Mouse (Mus musculus) embryonic facial prominence, embryonic 11.5 days (tissue): ENCODE data around the gene Tfb1m. TPM values are rescaled to one million over a fixed set of nuclear protein-coding genes. Genes with fewer than 3 reads are reported as not detected.

ENCODE experiments used
- ATAC-seq: fragments of 200-750 bp; cut with Nextera tagmentation; replicated peaks from 2 replicates; pipeline ENCODE4 v1.8.0; 2017; ENCODE audit warnings: low read depth; ENCODE audit not compliant: insufficient number of reproducible peaks, low FRiP score, low TSS enrichment
- DNase-seq: peaks from one replicate; pipeline ENCODE4 v3.0.0-alpha.2; 2015; ENCODE audit warnings: low spot score
- H3K27ac ChIP-seq: fragments of 300-500 bp; sonication (generic); replicated peaks from 2 replicates; pipeline ENCODE4 v1.5.1; 2014; ENCODE audit warnings: mild to moderate bottlenecking, low read depth, low read length, control low read depth
- H3K27me3 ChIP-seq: fragments of 300-500 bp; sonication (generic); 2 replicates; pipeline ENCODE4 v1.6.1; 2014; ENCODE audit warnings: mild to moderate bottlenecking, low read length, moderate library complexity, mixed read lengths; ENCODE audit not compliant: control insufficient read depth, insufficient read depth
- H3K36me3 ChIP-seq: fragments of 300-500 bp; sonication (generic); replicated peaks from 2 replicates; pipeline ENCODE4 v1.6.1; 2014; ENCODE audit warnings: low read depth, mild to moderate bottlenecking, low read length, moderate library complexity, mixed read lengths; ENCODE audit not compliant: control insufficient read depth, insufficient read depth
- H3K4me1 ChIP-seq: fragments of 300-500 bp; sonication (generic); 2 replicates; pipeline ENCODE4 v1.6.1; 2014; ENCODE audit warnings: low read length, mixed read lengths; ENCODE audit not compliant: control insufficient read depth, insufficient read depth
- H3K4me2 ChIP-seq: fragments of 300-500 bp; sonication (generic); 2 replicates; pipeline ENCODE4 v1.6.1; 2014; ENCODE audit warnings: low read depth, mild to moderate bottlenecking, control low read depth, low read length, moderate library complexity
- H3K4me3 ChIP-seq: fragments of 300-500 bp; sonication (generic); 2 replicates; pipeline ENCODE4 v1.5.1; 2014; ENCODE audit warnings: low read depth, low read length, control low read depth
- H3K9ac ChIP-seq: fragments of 300-500 bp; sonication (generic); replicated peaks from 2 replicates; pipeline ENCODE4 v1.6.1; 2014; ENCODE audit warnings: mild to moderate bottlenecking, control low read depth, low read length
- H3K9me3 ChIP-seq: fragments of 300-500 bp; sonication (generic); replicated peaks from 2 replicates; pipeline ENCODE4 v1.6.1; 2016; ENCODE audit warnings: mild to moderate bottlenecking, low read length, inconsistent platforms, mixed read lengths; ENCODE audit not compliant: control insufficient read depth
- WGBS: fragments of 180-500 bp; shearing (Covaris S2); extraction: QIAGEN DNeasy Blood & Tissue Kit; methylation state at CpG from one replicate; pipeline ENCODE4 v1.1.7; 2014; 5-methylcytosine and 5-hydroxymethylcytosine counted together
- polyA plus RNA-seq: library from polyadenylated mRNA; unstranded; fragments of >200 nt; fragmentation: Nextera tagmentation; extraction: Ambion mirVana; gene quantifications from 2 replicates; pipeline ENCODE4 v1.2.1, GENCODE M21; 2014

Gene Tfb1m
- polyA plus RNA-seq, 1 experiment from 2014 or later = 25.9 TPM

GRCm38 (mm10) chr17:3530549-3530948 lies 27.0 kb downstream of the Tfb1m start:
- Histone ChIP-seq H3K4me1 (no peaks in the 10 kb centered on the region), H3K9me3 (no peaks in the 10 kb centered on the region), H3K36me3 (no peaks in the 10 kb centered on the region), H3K4me3 (no peak overlapping the region), H3K4me2 (no peak overlapping the region), H3K27ac (no peak overlapping the region), H3K27me3 (no peaks in the 10 kb centered on the region), H3K9ac (no peak overlapping the region)
- WGBS = 71% methylated on average over 7 of the region's 7 CpGs
- no peak for DNase-seq
- no peak for ATAC-seq

GRCm38 (mm10) chr17:3529523-3529922 lies 28.1 kb downstream of the Tfb1m start:
- no peak overlapping the region for H3K4me3 ChIP-seq
- no peaks in the 10 kb centered on the region for H3K27me3 ChIP-seq
- 70% methylated on average over 3 of the region's 3 CpGs for WGBS
- no peak overlapping the region for H3K9ac ChIP-seq
- no peaks in the 10 kb centered on the region for H3K9me3 ChIP-seq
- H3K27ac ChIP-seq = no peak overlapping the region
- no peak for ATAC-seq
- no peak for DNase-seq
- no peaks in the 10 kb centered on the region for H3K4me1 ChIP-seq
- H3K36me3 ChIP-seq = no peaks in the 10 kb centered on the region
- H3K4me2 ChIP-seq = no peak overlapping the region

GRCm38 (mm10) chr17:3527841-3528471 lies 29.6 kb downstream of the Tfb1m start:
- Histone ChIP-seq H3K36me3 (no peaks in the 10 kb centered on the region), H3K9me3 (no peaks in the 10 kb centered on the region), H3K27me3 (no peaks in the 10 kb centered on the region), H3K4me2 (no peak overlapping the region), H3K27ac (no peak overlapping the region), H3K4me3 (no peak overlapping the region), H3K4me1 (no peaks in the 10 kb centered on the region), H3K9ac (no peak overlapping the region)
- 81% methylated on average over 6 of the region's 6 CpGs for WGBS
- DNase-seq (no peak), ATAC-seq (no peak)

GRCm38 (mm10) chr17:3520344-3520743 lies 37.2 kb downstream of the Tfb1m start:
- Histone ChIP-seq H3K27me3 (no peaks in the 10 kb centered on the region), H3K4me1 (no peaks in the 10 kb centered on the region), H3K27ac (no peak overlapping the region), H3K4me3 (no peak overlapping the region), H3K9ac (no peak overlapping the region), H3K36me3 (no peaks in the 10 kb centered on the region), H3K9me3 (no peaks in the 10 kb centered on the region), H3K4me2 (no peak overlapping the region)
- no peak for DNase-seq
- no peak for ATAC-seq
- 92% methylated on average over 5 of the region's 5 CpGs for WGBS

- Histone ChIP-seq H3K9ac (no peak overlapping the region), H3K4me1 (no peaks in the 10 kb centered on the region), H3K36me3 (no peaks in the 10 kb centered on the region), H3K4me3 (no peak overlapping the region), H3K27ac (no peak overlapping the region), H3K9me3 (no peaks in the 10 kb centered on the region), H3K27me3 (no peaks in the 10 kb centered on the region), H3K4me2 (no peak overlapping the region)
- ATAC-seq (no peak), DNase-seq (no peak)
- WGBS = 43% methylated on average over 9 of the region's 9 CpGs
Observed at GRCm38 (mm10) chr17:3516406-3516805, 41.2 kb downstream of the Tfb1m start.

- Histone ChIP-seq H3K4me3 (no peak overlapping the region), H3K36me3 (no peaks in the 10 kb centered on the region), H3K4me2 (no peak overlapping the region), H3K4me1 (no peaks in the 10 kb centered on the region), H3K9me3 (no peaks in the 10 kb centered on the region), H3K9ac (no peak overlapping the region), H3K27me3 (no peaks in the 10 kb centered on the region), H3K27ac (no peak overlapping the region)
- ATAC-seq (no peak), DNase-seq (no peak)
- 84% methylated on average over 8 of the region's 8 CpGs for WGBS
Observed at GRCm38 (mm10) chr17:3515851-3516250, 41.7 kb downstream of the Tfb1m start.

GRCm38 (mm10) chr17:3514316-3514715 lies 43.3 kb downstream of the Tfb1m start:
- H3K27ac ChIP-seq = no peak overlapping the region
- no peaks in the 10 kb centered on the region for H3K27me3 ChIP-seq
- 85% methylated on average over 5 of the region's 5 CpGs for WGBS
- H3K4me3 ChIP-seq = no peak overlapping the region
- H3K36me3 ChIP-seq = no peaks in the 10 kb centered on the region
- H3K9me3 ChIP-seq = no peaks in the 10 kb centered on the region
- H3K9ac ChIP-seq = no peak overlapping the region
- DNase-seq = no peak
- no peak for ATAC-seq
- no peak overlapping the region for H3K4me2 ChIP-seq
- H3K4me1 ChIP-seq = no peaks in the 10 kb centered on the region

GRCm38 (mm10) chr17:3509841-3510240 lies 47.7 kb downstream of the Tfb1m start:
- Histone ChIP-seq H3K4me3 (no peak overlapping the region), H3K36me3 (no peaks in the 10 kb centered on the region), H3K27me3 (no peaks in the 10 kb centered on the region), H3K9me3 (no peaks in the 10 kb centered on the region), H3K4me1 (no peaks in the 10 kb centered on the region), H3K9ac (no peak overlapping the region), H3K4me2 (no peak overlapping the region), H3K27ac (no peak overlapping the region)
- WGBS = 11% methylated on average over 1 of the region's 1 CpGs
- ATAC-seq = no peak
- DNase-seq = peak; percentile 72
